Mouse (Mus musculus) heart, adult 2 months (tissue): ENCODE measurements around the gene Prdm16.

Experiments used
- CTCF ChIP-seq: fragments of 200-600 bp; IDR thresholded peaks from 2 replicates; pipeline ENCODE4 v1.8.1; 2022; ENCODE audit warnings: antibody characterized with exemption, mild to moderate bottlenecking, moderate library complexity
- POLR2A ChIP-seq: fragments of 200-500 bp; IDR thresholded peaks from 2 replicates; pipeline ENCODE4 v1.6.1; 2011; ENCODE audit warnings: mild to moderate bottlenecking, low read depth, low read length, control low read depth; ENCODE audit not compliant: insufficient read depth

DNA sequence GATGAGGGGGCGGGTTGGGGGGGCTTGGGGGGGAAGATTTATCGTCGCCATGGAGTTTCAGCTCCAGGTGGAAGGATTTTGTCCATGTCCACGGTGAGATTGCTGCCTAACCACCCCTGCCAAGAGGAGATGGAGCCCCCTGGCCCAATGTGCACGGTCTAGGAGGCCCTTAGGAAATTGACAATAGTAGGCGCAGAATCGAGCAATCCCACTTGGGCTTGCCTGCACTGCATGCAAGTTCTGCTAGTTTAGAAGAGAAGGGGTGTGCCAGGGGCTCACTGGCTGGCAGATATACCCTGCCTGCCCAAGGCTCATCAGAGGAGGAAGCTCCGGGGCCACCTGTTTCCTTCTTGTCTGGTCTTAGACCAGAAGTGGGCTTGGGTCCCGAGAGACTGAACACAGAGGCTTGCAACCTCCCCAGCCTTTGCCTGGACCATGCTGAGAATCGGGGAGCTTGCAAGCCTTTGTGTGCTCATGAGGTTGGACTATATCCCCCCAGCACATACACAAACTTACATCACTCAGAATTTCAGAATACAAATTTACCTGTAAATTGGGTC lies 38.8 kb upstream of the Prdm16 start:
- TF ChIP-seq CTCF: no peak
- no peak for TF ChIP-seq POLR2A
